Comparison of ENCODE assay signal across 9 mouse cellular contexts in the genomic region with DNA sequence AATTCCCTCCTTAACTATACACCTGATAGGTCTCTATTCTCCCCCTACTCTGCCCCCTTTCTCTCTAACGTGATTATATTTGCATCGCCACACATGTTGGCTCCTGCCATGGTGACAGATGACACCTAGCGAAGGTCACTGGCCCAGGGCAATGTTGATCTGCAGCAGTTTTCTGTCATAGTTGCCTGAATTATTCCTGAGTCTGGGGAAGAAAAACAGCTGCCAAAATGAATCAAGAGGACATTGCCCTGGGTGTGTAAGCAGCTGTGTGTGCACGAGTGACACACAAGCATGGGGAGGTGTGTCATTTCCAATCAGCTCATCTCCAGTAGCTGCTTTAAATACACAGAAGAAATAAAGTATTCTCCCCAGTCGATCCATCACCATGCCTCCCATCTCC.
"Had no signal": no experiment of that assay in that cellular context is flagged by ENCODE, and none has a peak within 500 bp of the region (broad histone marks: within the 10 kb centered on the region; RNA-seq: fewer than 3 reads in every experiment).

No protein-coding gene starts in this region.

- H3K27ac ChIP-seq: limb, embryonic 15.5 days; liver, embryonic 14.5 days; midbrain, embryonic 13.5 days; neural tube, embryonic 15.5 days had no signal

- H3K4me3 ChIP-seq: limb, embryonic 15.5 days; midbrain, embryonic 13.5 days; neural tube, embryonic 15.5 days had no signal

- DNase-seq: kidney, adult 11 months; kidney, postnatal 10 days; lung, adult 18-20 months; thymus, adult 18-20 months; thymus, postnatal 14 days had no signal
